Comparison of ENCODE assay signal across 17 mouse cellular contexts in genomic region chr17:44345374-44345773, GRCm38 (mm10).
A peak's percentile ranks its signal among the peaks of the same experiment; 100 is the strongest.
DNase-seq lines count a peak whose midpoint lies in the region; ATAC-seq and TF ChIP-seq lines count a peak whose summit lies in the region.
"Had no signal": no experiment of that assay in that cellular context is flagged by ENCODE, and none has a peak within 500 bp of the region (broad histone marks: within the 10 kb centered on the region; RNA-seq: fewer than 3 reads in every experiment).

No protein-coding gene starts in this region.

- intact Hi-C loops in left cerebral cortex, adult 2 months (cut with DNase I) = no loop called here
- intact Hi-C loops in gastrocnemius, postnatal 14 days (cut with DNase I; ENCODE audit: low total_unique reads) = no loop called here

- no peak overlapping the region for H3K27ac ChIP-seq in left cerebral cortex, adult 2 months
- H3K27ac ChIP-seq: embryonic facial prominence, embryonic 10.5 days; embryonic facial prominence, embryonic 12.5 days; forebrain, embryonic 13.5 days; forebrain, embryonic 15.5 days had no signal

- TF ChIP-seq CTCF in left cerebral cortex, adult 2 months (IDR thresholded peaks at IDR 0.05) = no peak

- DNase-seq in kidney, postnatal 10 days = no peak
- DNase-seq in left cerebral cortex, adult 2 months (ENCODE audit: extremely low spot score in 1 of 2, low spot score in 2 of 2) = no peak
- no peak for DNase-seq in gastrocnemius, postnatal 14 days
- DNase-seq: adrenal gland, adult 2 months; adrenal gland, postnatal 25 days; cerebellum, adult 11-12 months; cerebellum, adult 2 months; cerebellum, adult 9-10 months; cerebellum, postnatal 10 days; cerebellum, postnatal 25 days; forebrain, postnatal 0 days had no signal

- H3K4me3 ChIP-seq in left cerebral cortex, adult 2 months = no peak overlapping the region
- H3K4me3 ChIP-seq: embryonic facial prominence, embryonic 10.5 days; embryonic facial prominence, embryonic 12.5 days; forebrain, embryonic 13.5 days; forebrain, embryonic 15.5 days had no signal

- ATAC-seq in granulocyte monocyte progenitor cell, adult 5-6 weeks (replicated peaks; ENCODE audit: poor library complexity, severe bottlenecking) = peak; percentile 66
- ATAC-seq in megakaryocyte progenitor cell, adult 5-6 weeks (replicated peaks; ENCODE audit: poor library complexity) = peak; percentile 64
- ATAC-seq: forebrain, embryonic 13.5 days; forebrain, embryonic 15.5 days; forebrain, postnatal 0 days had no signal
